Mouse (Mus musculus) hindbrain, embryonic 11.5 days (tissue): Measurements from ENCODE around the gene Aldh1l1. TPM values are rescaled to one million over a fixed set of nuclear protein-coding genes. Genes with fewer than 3 reads are reported as not detected.

ENCODE experiments used
- ATAC-seq: fragments of 200-750 bp; cut with Nextera tagmentation; 2 replicates; pipeline ENCODE4 v1.8.0; 2017; ENCODE audit warnings: mild to moderate bottlenecking, moderate TSS enrichment, moderate library complexity; ENCODE audit not compliant: low FRiP score
- DNase-seq: peaks from one replicate; pipeline ENCODE4 v3.0.0-alpha.2; 2015; ENCODE audit warnings: low spot score
- H3K27ac ChIP-seq: fragments of 300-500 bp; sonication (generic); 2 replicates; pipeline ENCODE4 v1.5.1; 2014; ENCODE audit warnings: mild to moderate bottlenecking, low read depth, low read length
- H3K27me3 ChIP-seq: fragments of 300-500 bp; sonication (generic); 2 replicates; pipeline ENCODE4 v1.6.1; 2014; ENCODE audit warnings: mild to moderate bottlenecking, low read length, moderate library complexity, mixed read lengths; ENCODE audit not compliant: control insufficient read depth, insufficient read depth
- H3K36me3 ChIP-seq: fragments of 300-500 bp; sonication (generic); 2 replicates; pipeline ENCODE4 v1.6.1; 2014; ENCODE audit warnings: mild to moderate bottlenecking, low read length, moderate library complexity, mixed read lengths; ENCODE audit not compliant: control insufficient read depth, insufficient read depth
- H3K4me1 ChIP-seq: fragments of 300-500 bp; sonication (generic); replicated peaks from 2 replicates; pipeline ENCODE4 v1.6.1; 2014; ENCODE audit warnings: low read length, mixed read lengths; ENCODE audit not compliant: control insufficient read depth, insufficient read depth
- H3K4me2 ChIP-seq: fragments of 300-500 bp; sonication (generic); replicated peaks from 2 replicates; pipeline ENCODE4 v1.6.1; 2014; ENCODE audit warnings: mild to moderate bottlenecking, low read depth, low read length
- H3K4me3 ChIP-seq: fragments of 300-500 bp; sonication (generic); 2 replicates; pipeline ENCODE4 v1.5.1; 2014; ENCODE audit warnings: low read depth, low read length
- H3K9ac ChIP-seq: fragments of 300-500 bp; sonication (generic); 2 replicates; pipeline ENCODE4 v1.6.1; 2014; ENCODE audit warnings: low read depth, low read length
- H3K9me3 ChIP-seq: fragments of 300-500 bp; sonication (generic); 2 replicates; pipeline ENCODE4 v1.6.1; 2016; ENCODE audit warnings: low read length; ENCODE audit not compliant: control insufficient read depth
- WGBS: fragments of 180-500 bp; shearing (Covaris S2); extraction: QIAGEN DNeasy Blood & Tissue Kit; methylation state at CpG from one replicate; pipeline ENCODE4 v1.1.7; 2014; 5-methylcytosine and 5-hydroxymethylcytosine counted together
- polyA plus RNA-seq: library from polyadenylated mRNA; unstranded; fragments of >200 nt; fragmentation: Nextera tagmentation; extraction: Ambion mirVana; gene quantifications from 2 replicates; pipeline ENCODE4 v1.2.1, GENCODE M21; 2014

Aldh1l1 gene
- polyA plus RNA-seq, 1 experiment from 2014 or later, result 2.2 TPM

DNA sequence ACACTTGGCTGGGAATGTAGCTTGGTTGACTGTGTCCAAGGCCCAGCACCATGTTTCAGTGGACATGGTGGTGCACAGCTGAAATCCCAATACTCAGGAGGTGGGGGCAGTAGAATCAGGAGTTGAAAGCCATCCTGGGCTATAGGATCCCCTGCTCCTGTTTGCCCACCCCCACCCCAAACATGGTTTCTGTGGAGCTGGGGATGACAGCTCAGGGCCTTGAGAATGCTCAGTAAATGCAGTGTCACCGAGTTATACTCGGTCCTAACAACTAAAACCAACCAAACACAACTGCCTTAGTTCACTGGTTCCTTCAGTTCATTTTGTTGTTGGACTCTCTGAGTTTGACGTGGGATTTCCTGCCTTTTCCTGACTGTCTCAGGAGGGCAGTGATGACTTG lies 156.8 kb downstream of the Aldh1l1 start:
- H3K9ac ChIP-seq, result no peak overlapping the region
- H3K4me3 ChIP-seq, result no peak overlapping the region
- H3K27ac ChIP-seq, result no peak overlapping the region
- ATAC-seq, result no peak
- H3K4me1 ChIP-seq, result no peaks in the 10 kb centered on the region
- no peaks in the 10 kb centered on the region for H3K27me3 ChIP-seq
- H3K4me2 ChIP-seq, result no peak overlapping the region
- DNase-seq, result no peak
- H3K9me3 ChIP-seq, result no peaks in the 10 kb centered on the region
- 83% methylated on average over 3 of the region's 3 CpGs for WGBS
- H3K36me3 ChIP-seq, result no peaks in the 10 kb centered on the region

DNA sequence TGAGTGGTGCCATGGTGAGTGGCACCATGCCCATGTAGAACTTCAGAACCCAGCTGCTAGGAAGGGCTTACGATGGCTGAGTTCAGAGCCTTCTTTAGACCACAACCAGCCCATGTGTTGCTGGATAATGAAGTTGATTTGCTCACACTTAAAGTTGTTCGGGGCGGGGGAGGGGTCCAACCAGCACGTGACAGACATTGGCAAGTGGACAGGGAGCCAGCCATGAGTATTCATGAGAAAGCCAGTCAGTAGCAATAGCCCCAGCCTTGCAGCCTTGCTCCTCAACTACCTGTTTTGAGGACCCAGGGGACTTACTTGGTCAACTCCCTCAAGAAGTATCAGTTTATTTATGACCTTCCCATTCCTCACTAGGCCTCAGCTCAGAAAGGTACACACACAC lies 158.7 kb downstream of the Aldh1l1 start:
- no peak overlapping the region for H3K4me3 ChIP-seq
- no peaks in the 10 kb centered on the region for H3K36me3 ChIP-seq
- no peak overlapping the region for H3K9ac ChIP-seq
- H3K27me3 ChIP-seq, result no peaks in the 10 kb centered on the region
- no peak overlapping the region for H3K4me2 ChIP-seq
- no peak for ATAC-seq
- H3K27ac ChIP-seq, result no peak overlapping the region
- DNase-seq, result no peak
- no peaks in the 10 kb centered on the region for H3K4me1 ChIP-seq
- 80% methylated on average over 4 of the region's 4 CpGs for WGBS
- H3K9me3 ChIP-seq, result no peaks in the 10 kb centered on the region

DNA sequence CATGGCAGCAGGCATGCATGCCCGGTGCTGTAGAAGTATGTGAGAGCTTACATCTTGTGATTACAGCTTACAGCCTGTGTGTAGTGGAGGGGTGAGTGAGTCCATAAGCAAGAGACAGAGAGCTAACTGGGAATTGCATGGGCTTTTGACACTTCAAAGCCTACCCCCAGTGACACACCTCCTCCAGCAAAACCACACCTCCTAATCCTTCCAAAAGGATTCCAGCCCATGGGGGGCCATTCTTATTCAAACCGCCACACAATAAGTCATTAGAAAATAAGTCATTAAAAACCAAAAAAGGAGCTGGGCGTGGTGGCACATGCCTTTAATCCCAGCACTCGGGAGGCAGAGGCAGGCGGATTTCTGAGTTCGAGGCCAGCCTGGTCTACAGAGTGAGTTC lies 162.2 kb downstream of the Aldh1l1 start:
- DNase-seq, result no peak
- WGBS, result 94% methylated on average over 6 of the region's 6 CpGs
- no peak overlapping the region for H3K9ac ChIP-seq
- H3K36me3 ChIP-seq, result no peaks in the 10 kb centered on the region
- H3K9me3 ChIP-seq, result no peaks in the 10 kb centered on the region
- no peaks in the 10 kb centered on the region for H3K27me3 ChIP-seq
- H3K4me3 ChIP-seq, result no peak overlapping the region
- H3K4me1 ChIP-seq, result no peaks in the 10 kb centered on the region
- no peak overlapping the region for H3K27ac ChIP-seq
- H3K4me2 ChIP-seq, result no peak overlapping the region
- no peak for ATAC-seq

DNA sequence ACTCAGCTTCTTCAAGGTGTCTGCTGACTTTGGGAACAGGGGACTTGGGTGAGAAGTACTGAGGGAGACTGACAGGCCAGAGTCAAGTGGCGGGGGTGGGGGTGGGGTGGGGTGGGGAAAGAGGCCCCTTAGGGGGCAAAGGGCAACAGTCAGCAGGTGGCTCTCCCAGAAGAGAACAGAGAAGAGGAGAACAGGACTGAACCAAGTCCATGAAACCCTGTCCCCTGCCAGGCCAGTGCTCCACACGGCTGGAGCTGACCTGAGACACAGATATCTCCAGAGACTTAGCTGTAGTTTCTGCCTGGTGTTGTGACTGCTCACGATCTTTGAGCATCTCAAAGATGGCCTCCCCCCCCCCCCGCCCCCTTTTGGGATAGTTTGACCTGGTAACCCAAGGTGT lies 163.1 kb downstream of the Aldh1l1 start:
- no peaks in the 10 kb centered on the region for H3K36me3 ChIP-seq
- no peaks in the 10 kb centered on the region for H3K27me3 ChIP-seq
- no peak overlapping the region for H3K9ac ChIP-seq
- no peaks in the 10 kb centered on the region for H3K9me3 ChIP-seq
- H3K4me1 ChIP-seq, result no peaks in the 10 kb centered on the region
- H3K27ac ChIP-seq, result no peak overlapping the region
- ATAC-seq, result no peak
- H3K4me2 ChIP-seq, result no peak overlapping the region
- no peak overlapping the region for H3K4me3 ChIP-seq
- 79% methylated on average over 4 of the region's 4 CpGs for whole genome bisulfite sequencing
- DNase-seq, result no peak

Other genes starting within 250 kb of the Aldh1l1 start
- not detected in 2 replicates for gene Vmn1r54, start 240.1 kb upstream of the Aldh1l1 start, polyA plus RNA-seq
- gene BC048671, start 185.2 kb upstream of the Aldh1l1 start, polyA plus RNA-seq, result not detected in 2 replicates
- gene Chst13, start 161.2 kb upstream of the Aldh1l1 start, polyA plus RNA-seq, result 0.27 TPM in 1 of 2 replicates, not detected in the other
- not detected in 2 replicates for gene Uroc1, start 153.1 kb upstream of the Aldh1l1 start, polyA plus RNA-seq
- 10.4 and 11.5 TPM in 2 replicates for gene Zxdc, start 116.9 kb upstream of the Aldh1l1 start, polyA plus RNA-seq
- 1.2 and 1.5 TPM in 2 replicates for gene Cfap100, start 57.6 kb upstream of the Aldh1l1 start, polyA plus RNA-seq
- gene Klf15, start 23.9 kb upstream of the Aldh1l1 start, polyA plus RNA-seq, result 1.9 and 3.6 TPM in 2 replicates
- gene Slc41a3, start 118.3 kb downstream of the Aldh1l1 start, polyA plus RNA-seq, result 3.2 and 3.5 TPM in 2 replicates